Mouse (Mus musculus): ENCODE results near the gene Itgb5.

Itgb5 gene

GRCm38 (mm10) chr16:33914997-33915396 is 85.5 kb downstream of the Itgb5 start:
- no peak for DNase-seq (ENCODE audit: low spot score)

- no peak for DNase-seq (ENCODE audit: low spot score)
These were observed 87.2 kb downstream of the Itgb5 start for GRCm38 (mm10) chr16:33916473-33917251.

GRCm38 (mm10) chr16:33917390-33917789 is 87.9 kb downstream of the Itgb5 start:
- no peak for DNase-seq (ENCODE audit: low spot score)

- DNase-seq (ENCODE audit: low spot score): no peak
These were observed 88.5 kb downstream of the Itgb5 start for GRCm38 (mm10) chr16:33917926-33918325.

- DNase-seq (ENCODE audit: low spot score): no peak
These were observed 92.0 kb downstream of the Itgb5 start for GRCm38 (mm10) chr16:33921514-33921913.

GRCm38 (mm10) chr16:33922111-33923000 is 92.9 kb downstream of the Itgb5 start:
- DNase-seq (ENCODE audit: low spot score): peak; percentile 63

- DNase-seq (ENCODE audit: low spot score): no peak
These were observed 93.5 kb downstream of the Itgb5 start for GRCm38 (mm10) chr16:33923001-33923316.

GRCm38 (mm10) chr16:33923758-33924157 is 94.3 kb downstream of the Itgb5 start:
- DNase-seq (ENCODE audit: low spot score): no peak

- no peak for DNase-seq (ENCODE audit: low spot score)
These were observed 97.9 kb downstream of the Itgb5 start for GRCm38 (mm10) chr16:33927263-33927824.

- no peak for DNase-seq (ENCODE audit: low spot score)
These were observed 99.5 kb downstream of the Itgb5 start for GRCm38 (mm10) chr16:33928788-33929462.

- no peak for DNase-seq (ENCODE audit: low spot score)
These were observed 101.3 kb downstream of the Itgb5 start for GRCm38 (mm10) chr16:33930785-33931184.

- DNase-seq (ENCODE audit: low spot score): no peak
These were observed 102.2 kb downstream of the Itgb5 start for GRCm38 (mm10) chr16:33931682-33932081.

GRCm38 (mm10) chr16:33932126-33932525 is 102.7 kb downstream of the Itgb5 start:
- no peak for DNase-seq (ENCODE audit: low spot score)

- DNase-seq (ENCODE audit: low spot score): no peak
These were observed 103.9 kb downstream of the Itgb5 start for GRCm38 (mm10) chr16:33933411-33933810.

- peak; percentile 53 for DNase-seq (ENCODE audit: low spot score)
These were observed 105.4 kb downstream of the Itgb5 start for GRCm38 (mm10) chr16:33934701-33935406.

- DNase-seq (ENCODE audit: low spot score): no peak
These were observed 105.9 kb downstream of the Itgb5 start for GRCm38 (mm10) chr16:33935407-33935785.

- no peak for DNase-seq (ENCODE audit: low spot score)
These were observed 107.4 kb downstream of the Itgb5 start for GRCm38 (mm10) chr16:33936885-33937284.

GRCm38 (mm10) chr16:33937567-33937966 is 108.1 kb downstream of the Itgb5 start:
- peak; percentile 75 for DNase-seq (ENCODE audit: low spot score)

- DNase-seq (ENCODE audit: low spot score): no peak
These were observed 109.1 kb downstream of the Itgb5 start for GRCm38 (mm10) chr16:33938311-33939132.

GRCm38 (mm10) chr16:33939133-33939531 is 109.7 kb downstream of the Itgb5 start:
- DNase-seq (ENCODE audit: low spot score): no peak

- no peak for DNase-seq (ENCODE audit: low spot score)
These were observed 110.2 kb downstream of the Itgb5 start for GRCm38 (mm10) chr16:33939636-33940035.
